Mouse (Mus musculus) forebrain, embryonic 12.5 days (tissue): ENCODE data around the gene Zfp593. TPM values are rescaled to one million over a fixed set of nuclear protein-coding genes. Genes with fewer than 3 reads are reported as not detected.
A peak's percentile ranks its signal among the peaks of the same experiment; 100 is the strongest.

Source experiments
- ATAC-seq: fragments of 200-750 bp; cut with Nextera tagmentation; 2 replicates; pipeline ENCODE4 v1.8.0; 2017; ENCODE audit warnings: moderate TSS enrichment; ENCODE audit not compliant: low FRiP score
- H3K27ac ChIP-seq: fragments of 300-500 bp; sonication (generic); 2 replicates; pipeline ENCODE4 v1.5.1; 2016; ENCODE audit warnings: mild to moderate bottlenecking
- H3K27me3 ChIP-seq: fragments of 300-500 bp; sonication (generic); 2 replicates; pipeline ENCODE4 v1.6.1; 2016; ENCODE audit warnings: mild to moderate bottlenecking
- H3K36me3 ChIP-seq: fragments of 300-500 bp; sonication (generic); replicated peaks from 2 replicates; pipeline ENCODE4 v1.6.1; 2016; ENCODE audit warnings: mild to moderate bottlenecking
- H3K4me1 ChIP-seq: fragments of 300-500 bp; sonication (generic); 2 replicates; pipeline ENCODE4 v1.6.1; 2016
- H3K4me2 ChIP-seq: fragments of 300-500 bp; sonication (generic); 2 replicates; pipeline ENCODE4 v1.6.1; 2016; ENCODE audit warnings: mild to moderate bottlenecking, moderate library complexity
- H3K4me3 ChIP-seq: fragments of 300-500 bp; sonication (generic); replicated peaks from 2 replicates; pipeline ENCODE4 v1.5.1; 2016; ENCODE audit warnings: mild to moderate bottlenecking
- H3K9ac ChIP-seq: fragments of 300-500 bp; sonication (generic); 2 replicates; pipeline ENCODE4 v1.6.1; 2016; ENCODE audit warnings: mild to moderate bottlenecking
- H3K9me3 ChIP-seq: fragments of 300-500 bp; sonication (generic); 2 replicates; pipeline ENCODE4 v1.6.1; 2016
- WGBS: fragments of 180-500 bp; shearing (Covaris S2); methylation state at CpG from one replicate; pipeline ENCODE4 v1.1.7; 2016; 5-methylcytosine and 5-hydroxymethylcytosine counted together
- polyA plus RNA-seq: library from polyadenylated mRNA; unstranded; fragments of >200 nt; fragmentation: Nextera tagmentation; extraction: Ambion mirVana; gene quantifications from 2 replicates; pipeline ENCODE4 v1.2.1, GENCODE M21; 2016

Gene Zfp593
- polyA plus RNA-seq, 1 experiment from 2014 or later, result 20.4 TPM

GRCm38 (mm10) chr4:134253722-134254324 is 8.4 kb upstream of the Zfp593 start, which contains the start of gene Grrp1:
Gene Grrp1 (minus strand): TSS chr4:134254106.
- peaks cover 80% of the 10 kb centered on the region for H3K4me1 ChIP-seq
- peak within 1 kb of the TSS; percentile 35 for H3K4me2 ChIP-seq
- no peaks in the 10 kb centered on the region for H3K9me3 ChIP-seq
- WGBS, result under 1% methylated on average over 13 of the region's 13 CpGs
- no peak within 1 kb of the TSS for H3K27ac ChIP-seq
- peaks cover 81% of the 10 kb centered on the region for H3K27me3 ChIP-seq
- H3K4me3 ChIP-seq, result peak within 1 kb of the TSS; percentile 16; the same call in 1 of the 2 replicates
- H3K36me3 ChIP-seq, result no peaks in the 10 kb centered on the region
- no peak within 1 kb of the TSS for H3K9ac ChIP-seq
- ATAC-seq, result no peak

DNA sequence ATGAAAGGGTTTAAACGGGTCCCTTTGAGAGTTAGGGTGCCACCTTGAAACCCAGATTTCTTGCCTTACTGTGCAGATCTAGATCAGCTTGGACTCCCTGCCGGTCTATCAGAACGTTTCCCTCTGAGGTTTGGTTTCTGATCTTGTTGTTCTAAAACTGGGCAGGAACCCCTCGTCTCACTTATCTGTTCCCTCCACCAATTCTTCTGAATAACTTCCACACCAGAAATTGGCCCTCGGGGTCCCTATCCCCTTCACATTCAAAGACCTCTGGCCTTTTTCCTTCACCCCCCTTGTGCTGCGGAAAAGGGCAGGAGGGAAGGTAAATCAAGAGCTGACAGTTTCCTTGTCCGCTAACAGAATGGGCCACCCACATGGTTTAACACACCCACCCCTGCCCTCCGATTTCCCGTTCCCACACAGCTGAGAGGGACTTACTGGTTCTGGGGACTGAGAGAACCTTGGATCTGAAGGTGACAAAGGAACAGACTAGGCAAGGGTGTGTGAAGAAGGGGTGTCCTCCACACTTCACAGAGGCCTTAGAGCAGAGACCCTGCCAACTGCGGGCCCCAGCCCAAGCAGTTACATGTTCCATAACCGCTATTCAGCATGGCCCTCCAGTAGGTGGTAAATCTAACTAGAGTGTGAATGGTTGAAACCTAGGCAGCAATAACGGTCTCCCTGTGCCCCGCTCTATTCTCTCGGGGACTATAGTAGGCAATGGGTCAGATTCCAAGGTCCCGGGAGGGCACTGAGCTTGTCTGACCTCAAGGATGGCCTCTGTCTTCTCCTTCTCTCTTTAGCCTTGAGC is 7.7 kb upstream of the Zfp593 start:
- Histone ChIP-seq H3K4me3 (peak overlapping the region; percentile 16; the same call in 1 of the 2 replicates), H3K9me3 (no peaks in the 10 kb centered on the region), H3K4me1 (peaks cover 80% of the 10 kb centered on the region), H3K4me2 (peak overlapping the region; percentile 35; the same call in 1 of the 2 replicates), H3K36me3 (no peaks in the 10 kb centered on the region), H3K27me3 (peaks cover 88% of the 10 kb centered on the region), H3K27ac (no peak overlapping the region), H3K9ac (no peak overlapping the region)
- ATAC-seq, result no peak
- WGBS, result 7% methylated on average over 15 of the region's 15 CpGs

DNA sequence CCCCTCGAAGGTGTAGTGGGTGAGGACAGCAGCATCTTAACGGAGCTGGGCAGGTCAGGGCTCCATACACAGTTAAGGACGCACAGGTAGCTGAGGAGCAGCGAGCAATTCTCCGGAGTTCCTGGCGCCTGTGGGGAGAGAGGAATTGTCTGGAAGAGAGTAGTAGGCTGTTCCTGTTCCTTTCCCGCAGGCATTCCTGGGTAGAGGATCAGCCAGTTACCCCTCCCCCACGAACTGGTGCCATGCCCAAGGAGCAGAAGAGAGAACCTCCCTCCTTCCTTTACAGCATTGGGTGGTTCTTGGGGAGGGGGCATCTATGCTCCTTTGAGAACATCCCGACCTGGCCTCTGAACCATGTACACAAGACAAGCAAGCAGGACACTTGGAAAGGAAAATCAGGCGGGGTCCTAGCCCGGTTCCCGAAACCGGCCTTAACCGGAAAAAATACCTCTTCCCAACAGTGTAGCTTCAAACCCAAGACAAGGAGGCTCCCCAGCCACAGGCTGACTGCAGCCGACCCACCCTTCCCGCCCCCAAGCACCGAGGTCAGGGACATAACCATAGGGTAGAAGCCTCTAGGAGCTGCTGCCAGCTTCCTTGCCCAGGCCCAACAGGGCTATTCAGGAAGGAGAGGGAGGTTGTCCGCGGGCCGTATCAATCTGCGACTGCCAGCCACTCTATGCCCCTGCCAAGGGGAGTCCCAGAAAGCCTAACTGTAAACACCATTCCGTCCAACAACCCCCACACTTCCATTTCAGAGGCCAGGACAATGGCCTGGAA is 6.9 kb upstream of the Zfp593 start:
- H3K4me1 ChIP-seq, result peaks cover 72% of the 10 kb centered on the region
- H3K9ac ChIP-seq, result no peak overlapping the region
- H3K4me3 ChIP-seq, result peak overlapping the region; percentile 51
- peaks cover 96% of the 10 kb centered on the region for H3K27me3 ChIP-seq
- H3K27ac ChIP-seq, result no peak overlapping the region
- H3K9me3 ChIP-seq, result no peaks in the 10 kb centered on the region
- 5% methylated on average over 22 of the region's 22 CpGs for whole genome bisulfite sequencing
- H3K4me2 ChIP-seq, result peak overlapping the region; percentile 84
- no peak for ATAC-seq
- no peaks in the 10 kb centered on the region for H3K36me3 ChIP-seq

DNA sequence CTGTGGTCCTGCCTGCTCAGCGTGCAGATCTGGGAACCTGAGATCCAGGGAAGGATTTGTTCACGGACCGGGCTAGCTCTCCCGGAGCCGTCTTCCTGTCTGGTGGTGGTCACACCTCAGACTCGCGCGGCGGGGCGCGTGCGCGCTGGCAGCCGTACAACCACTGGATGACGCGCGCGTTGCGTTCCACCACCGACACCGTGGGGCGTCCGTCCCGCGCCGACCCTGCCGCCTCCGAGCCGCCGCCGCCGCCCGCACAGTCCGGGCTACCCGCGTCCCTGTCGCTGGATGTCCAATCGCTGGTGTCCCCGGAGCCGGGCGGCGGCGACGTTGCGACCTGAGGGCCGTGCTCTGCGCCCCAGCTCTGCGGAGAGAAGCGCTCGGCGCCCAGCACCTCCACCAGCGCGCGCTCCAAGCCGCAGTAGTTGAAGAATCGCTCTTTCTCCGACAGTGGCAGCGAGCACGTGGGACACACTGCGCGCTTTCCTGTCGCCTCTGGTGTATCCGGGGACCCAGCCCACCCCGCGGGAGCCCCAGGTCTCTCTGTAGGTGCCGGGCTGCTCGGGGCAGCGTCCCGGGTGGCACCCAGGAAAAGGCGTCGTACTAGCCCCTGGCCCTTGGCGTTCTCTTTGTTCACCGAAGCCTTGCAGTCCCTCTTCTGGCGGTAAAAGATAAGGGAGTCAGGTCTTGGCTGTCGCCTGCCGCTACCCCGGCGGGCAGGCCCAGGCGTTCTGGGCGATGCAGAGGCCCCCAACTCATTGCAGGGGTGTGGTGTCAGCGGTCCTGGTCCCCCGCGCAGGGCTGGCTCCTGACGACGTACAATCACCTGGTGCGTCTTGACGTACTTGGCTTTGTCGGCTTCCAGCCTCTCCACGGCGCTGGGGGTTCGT is 6.1 kb upstream of the Zfp593 start:
- ATAC-seq, result no peak
- Histone ChIP-seq H3K4me1 (peaks cover 66% of the 10 kb centered on the region), H3K36me3 (no peaks in the 10 kb centered on the region), H3K27me3 (peaks cover 100% of the 10 kb centered on the region), H3K27ac (no peak overlapping the region), H3K4me2 (peak overlapping the region; percentile 84), H3K9ac (peak overlapping the region; percentile 66), H3K4me3 (peak overlapping the region; percentile 51), H3K9me3 (no peaks in the 10 kb centered on the region)
- WGBS, result under 1% methylated on average over 91 of the region's 91 CpGs

DNA sequence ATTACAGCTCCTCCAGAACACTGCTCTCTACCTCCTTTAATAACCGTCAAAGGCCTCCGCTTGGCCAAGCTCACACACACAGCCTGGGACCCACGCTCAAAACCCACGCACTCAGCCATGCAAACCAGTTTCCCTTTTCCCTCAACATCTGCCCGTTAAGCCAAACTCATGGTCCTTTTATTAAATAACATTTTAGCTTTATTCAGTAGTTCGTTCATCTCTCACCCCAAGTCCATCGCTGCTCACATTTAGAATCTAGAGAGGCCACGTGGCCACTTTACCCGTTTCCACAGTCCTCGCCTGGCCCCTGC is 5.5 kb upstream of the Zfp593 start:
- no peaks in the 10 kb centered on the region for H3K36me3 ChIP-seq
- peak overlapping the region; percentile 51 for H3K4me3 ChIP-seq
- H3K4me1 ChIP-seq, result peaks cover 65% of the 10 kb centered on the region
- no peak for ATAC-seq
- 9% methylated on average over 10 of the region's 10 CpGs for WGBS
- peak overlapping the region; percentile 66; the same call in 1 of the 2 replicates for H3K9ac ChIP-seq
- H3K27ac ChIP-seq, result no peak overlapping the region
- peak overlapping the region; percentile 84 for H3K4me2 ChIP-seq
- no peaks in the 10 kb centered on the region for H3K9me3 ChIP-seq
- peaks cover 99% of the 10 kb centered on the region for H3K27me3 ChIP-seq

GRCm38 (mm10) chr4:134250116-134250929 is 4.9 kb upstream of the Zfp593 start:
- Histone ChIP-seq H3K9ac (peak overlapping the region; percentile 36; the same call in 1 of the 2 replicates), H3K36me3 (no peaks in the 10 kb centered on the region), H3K9me3 (no peaks in the 10 kb centered on the region), H3K4me2 (peak overlapping the region; percentile 84), H3K27ac (no peak overlapping the region), H3K27me3 (peaks cover 93% of the 10 kb centered on the region), H3K4me3 (peak overlapping the region; percentile 51), H3K4me1 (peaks cover 64% of the 10 kb centered on the region)
- WGBS, result 5% methylated on average over 27 of the region's 27 CpGs
- no peak for ATAC-seq

GRCm38 (mm10) chr4:134249651-134250050 is 4.3 kb upstream of the Zfp593 start:
- ATAC-seq, result peak; percentile 66
- Histone ChIP-seq H3K4me2 (peak overlapping the region; percentile 64), H3K4me3 (peak overlapping the region; percentile 35), H3K9me3 (no peaks in the 10 kb centered on the region), H3K9ac (peak overlapping the region; percentile 36; the same call in 1 of the 2 replicates), H3K36me3 (no peaks in the 10 kb centered on the region), H3K27ac (no peak overlapping the region), H3K4me1 (peaks cover 63% of the 10 kb centered on the region), H3K27me3 (peaks cover 87% of the 10 kb centered on the region)
- WGBS, result under 1% methylated on average over 30 of the region's 30 CpGs

DNA sequence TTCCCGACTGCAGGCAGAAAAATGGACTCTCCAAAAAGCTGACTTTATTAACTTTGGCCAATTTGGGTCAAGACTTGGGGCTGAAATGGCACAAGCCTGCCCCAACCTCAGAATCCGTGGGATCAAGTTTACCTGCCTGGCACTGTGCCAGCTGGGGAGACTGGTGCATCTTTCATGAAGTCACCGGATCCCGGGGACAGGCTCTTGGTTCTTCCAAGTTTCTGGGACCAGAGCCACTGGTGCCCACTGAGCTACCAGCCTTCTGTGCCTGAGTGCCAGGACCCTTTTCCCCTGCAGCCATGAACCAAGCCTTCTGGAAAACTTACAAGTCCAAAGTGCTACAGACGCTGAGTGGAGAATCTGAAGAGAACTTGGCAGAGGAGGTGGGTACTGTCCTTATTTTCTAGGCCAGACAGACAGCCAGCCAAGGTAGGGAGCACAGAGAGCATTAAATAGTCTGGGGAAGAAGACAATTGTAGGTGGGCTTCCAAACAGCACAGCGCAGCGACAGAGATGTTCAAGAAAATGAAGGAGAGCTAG is 1.4 kb upstream of the Zfp593 start, which contains the start of gene Gm30191:
Gene Gm30191 (plus strand): TSS at position 217 of the 540 bp plus-strand sequence.
- WGBS, result 77% methylated on average over 7 of the region's 7 CpGs
- Histone ChIP-seq H3K27me3 (peaks cover 58% of the 10 kb centered on the region), H3K4me3 (peak within 1 kb of the TSS; percentile 70), H3K4me1 (peaks cover 49% of the 10 kb centered on the region), H3K9me3 (no peaks in the 10 kb centered on the region), H3K4me2 (peak within 1 kb of the TSS; percentile 93), H3K9ac (peak within 1 kb of the TSS; percentile 25; the same call in 1 of the 2 replicates), H3K36me3 (peaks cover 6% of the 10 kb centered on the region; the same call in 1 of the 2 replicates), H3K27ac (0 out of 2 replicates have a peak within 1 kb of the TSS, but pooled peaks have one; percentile 1)
- ATAC-seq, result no peak

DNA sequence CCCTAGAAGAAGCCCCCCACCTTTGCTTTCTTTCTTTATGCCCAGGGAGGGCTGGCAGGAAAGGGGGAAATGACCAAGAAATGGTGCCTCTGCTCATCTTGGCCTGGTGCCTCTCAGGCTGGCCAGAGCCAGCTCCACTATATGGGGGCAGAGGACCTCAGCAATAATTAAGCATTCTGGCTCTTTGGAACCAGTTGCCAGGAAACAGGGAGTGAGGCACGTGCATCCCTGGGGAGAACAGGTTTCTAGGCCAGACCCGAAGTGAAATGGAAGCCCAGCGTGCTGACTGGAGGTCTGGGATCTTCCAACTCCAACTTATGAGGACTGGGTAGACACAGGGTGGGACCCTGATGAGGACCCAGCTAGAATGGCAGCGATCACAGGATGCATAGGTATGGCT is 864 bp upstream of the Zfp593 start:
- 35% methylated on average over 4 of the region's 4 CpGs for WGBS
- peaks cover 6% of the 10 kb centered on the region; the same call in 1 of the 2 replicates for H3K36me3 ChIP-seq
- H3K9ac ChIP-seq, result no peak overlapping the region
- no peak overlapping the region for H3K27ac ChIP-seq
- no peaks in the 10 kb centered on the region for H3K9me3 ChIP-seq
- no peak for ATAC-seq
- no peak overlapping the region for H3K4me3 ChIP-seq
- H3K4me2 ChIP-seq, result peak overlapping the region; percentile 93; the same call in 1 of the 2 replicates
- peaks cover 53% of the 10 kb centered on the region for H3K27me3 ChIP-seq
- H3K4me1 ChIP-seq, result peaks cover 43% of the 10 kb centered on the region

DNA sequence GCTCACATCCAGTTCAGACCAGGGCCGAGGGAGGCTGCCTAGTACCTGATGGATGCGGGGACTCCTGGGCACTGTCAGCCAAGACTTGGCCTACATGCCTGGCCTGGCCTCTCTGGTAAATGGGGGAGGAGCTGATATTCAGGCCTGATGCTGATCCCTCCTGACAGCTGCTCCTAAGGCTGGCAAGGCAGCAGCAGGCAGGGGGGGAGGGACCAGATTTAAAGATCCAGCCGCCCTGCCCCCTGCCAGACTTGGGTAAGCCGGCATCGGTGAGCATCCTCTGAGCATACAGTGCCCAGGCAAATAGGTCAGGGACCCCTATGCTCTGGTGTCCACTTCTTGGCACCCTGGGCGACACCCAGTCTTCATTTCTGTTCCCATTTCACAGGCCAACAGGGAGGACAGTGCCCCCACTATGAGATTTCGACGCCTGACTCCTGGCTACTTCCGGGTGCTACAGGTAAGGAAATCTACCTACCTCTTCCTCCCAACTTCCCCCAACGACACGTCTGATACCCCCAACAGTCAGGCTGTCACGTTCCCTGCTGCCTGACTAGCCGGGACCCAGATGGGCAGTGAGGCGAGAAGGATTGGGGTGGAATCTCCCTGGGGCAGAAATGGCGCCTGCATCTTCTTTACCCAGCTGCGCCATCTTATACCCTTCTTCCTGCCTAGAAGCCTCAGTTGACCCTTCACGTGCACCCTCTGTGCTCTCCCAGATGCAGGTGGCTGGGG is 1.7 kb downstream of the Zfp593 start, which contains the start of gene E130218I03Rik:
Gene E130218I03Rik (plus strand): TSS at position 147 of the 735 bp plus-strand sequence.
- 93% methylated on average over 17 of the region's 17 CpGs for WGBS
- Histone ChIP-seq H3K27me3 (peaks cover 30% of the 10 kb centered on the region), H3K27ac (no peak within 1 kb of the TSS), H3K9me3 (no peaks in the 10 kb centered on the region), H3K36me3 (peaks cover 6% of the 10 kb centered on the region; the same call in 1 of the 2 replicates), H3K4me2 (peak within 1 kb of the TSS; percentile 93), H3K4me3 (peak within 1 kb of the TSS; percentile 70), H3K4me1 (peaks cover 24% of the 10 kb centered on the region), H3K9ac (peak within 1 kb of the TSS; percentile 76; the same call in 1 of the 2 replicates)
- no peak for ATAC-seq
